Mouse (Mus musculus) hindbrain, embryonic 16.5 days (tissue): ENCODE results near the gene Olfr1040. TPM values are rescaled to one million over a fixed set of nuclear protein-coding genes. Genes with fewer than 3 reads are reported as not detected.

Source experiments
- polyA plus RNA-seq: library from polyadenylated mRNA; unstranded; fragments of >200 nt; fragmentation: Nextera tagmentation; extraction: Ambion mirVana; gene quantifications from 2 replicates; pipeline ENCODE4 v1.2.1, GENCODE M21; 2015

Gene Olfr1040
- polyA plus RNA-seq, 1 experiment from 2014 or later: not detected

Other genes with a start within 250 kb of the Olfr1040 start
- gene Olfr1024, start 241.7 kb downstream of the Olfr1040 start, polyA plus RNA-seq: not detected in 2 replicates
- gene Olfr1025-ps1, start 231.5 kb downstream of the Olfr1040 start, polyA plus RNA-seq: not detected in 2 replicates
- gene Olfr1026, start 225.2 kb downstream of the Olfr1040 start, polyA plus RNA-seq: not detected in 2 replicates
- gene Olfr1028, start 196.3 kb downstream of the Olfr1040 start, polyA plus RNA-seq: not detected in 2 replicates
- not detected in 2 replicates for gene Olfr1029, start 172.8 kb downstream of the Olfr1040 start, polyA plus RNA-seq
- not detected in 2 replicates for gene Olfr1030, start 167.5 kb downstream of the Olfr1040 start, polyA plus RNA-seq
- not detected in 2 replicates for gene Olfr1031, start 156.4 kb downstream of the Olfr1040 start, polyA plus RNA-seq
- gene Olfr1032, start 141.2 kb downstream of the Olfr1040 start, polyA plus RNA-seq: not detected in 2 replicates
- 0.69 TPM in 2 replicates for gene Olfr1033, start 126.1 kb downstream of the Olfr1040 start, polyA plus RNA-seq
- gene Olfr1034, start 100.9 kb downstream of the Olfr1040 start, polyA plus RNA-seq: not detected in 2 replicates
- gene Olfr1036, start 72.7 kb downstream of the Olfr1040 start, polyA plus RNA-seq: not detected in 2 replicates
- gene Olfr1037, start 59.3 kb downstream of the Olfr1040 start, polyA plus RNA-seq: not detected in 2 replicates
- not detected in 2 replicates for gene Olfr1039, start 10.8 kb downstream of the Olfr1040 start, polyA plus RNA-seq
- gene Olfr1042, start 15.1 kb upstream of the Olfr1040 start, polyA plus RNA-seq: not detected in 2 replicates
- not detected in 2 replicates for gene Olfr1043, start 20.8 kb upstream of the Olfr1040 start, polyA plus RNA-seq
- not detected in 2 replicates for gene Olfr1044, start 31.1 kb upstream of the Olfr1040 start, polyA plus RNA-seq
- not detected in 2 replicates for gene Olfr52, start 39.0 kb upstream of the Olfr1040 start, polyA plus RNA-seq
- gene Olfr1045, start 56.3 kb upstream of the Olfr1040 start, polyA plus RNA-seq: not detected in 2 replicates
- gene Olfr1046, start 72.6 kb upstream of the Olfr1040 start, polyA plus RNA-seq: not detected in 2 replicates
- not detected in 2 replicates for gene Olfr1047, start 84.7 kb upstream of the Olfr1040 start, polyA plus RNA-seq
- gene Olfr1048, start 93.6 kb upstream of the Olfr1040 start, polyA plus RNA-seq: not detected in 2 replicates
- gene Olfr1049, start 111.6 kb upstream of the Olfr1040 start, polyA plus RNA-seq: not detected in 2 replicates
- gene Olfr1051, start 132.4 kb upstream of the Olfr1040 start, polyA plus RNA-seq: not detected in 2 replicates
- not detected in 2 replicates for gene Olfr1052, start 145.7 kb upstream of the Olfr1040 start, polyA plus RNA-seq
- not detected in 2 replicates for gene Olfr1053, start 168.6 kb upstream of the Olfr1040 start, polyA plus RNA-seq
- not detected in 2 replicates for gene Olfr1054, start 188.7 kb upstream of the Olfr1040 start, polyA plus RNA-seq
- gene Olfr1055, start 203.6 kb upstream of the Olfr1040 start, polyA plus RNA-seq: not detected in 2 replicates
- not detected in 2 replicates for gene Olfr1056, start 215.7 kb upstream of the Olfr1040 start, polyA plus RNA-seq
- gene Olfr1057, start 231.7 kb upstream of the Olfr1040 start, polyA plus RNA-seq: not detected in 2 replicates
- gene Olfr1058, start 241.8 kb upstream of the Olfr1040 start, polyA plus RNA-seq: not detected in 2 replicates